Mouse (Mus musculus): ENCODE data around the gene Cnn1. TPM values are rescaled to one million over a fixed set of nuclear protein-coding genes. Genes with fewer than 3 reads are reported as not detected.

Gene Cnn1
- polyA plus RNA-seq, 1 experiment from 2014 or later = 2.2 TPM

- peaks cover 22% of the 10 kb centered on the region for H3K36me3 ChIP-seq (ENCODE audit: poor library complexity, severe bottlenecking)
- H3K4me2 ChIP-seq = peak within 1 kb of the TSS; percentile 94
- peak; percentile 98 for ATAC-seq
- peaks cover 21% of the 10 kb centered on the region for H3K4me1 ChIP-seq
- H3K4me3 ChIP-seq = peak within 1 kb of the TSS; percentile 80
- WGBS = under 1% methylated on average over 52 of the region's 52 CpGs
- peak within 1 kb of the TSS; percentile 72 for H3K27ac ChIP-seq
- peak within 1 kb of the TSS; percentile 91 for H3K9ac ChIP-seq
- no peaks in the 10 kb centered on the region for H3K9me3 ChIP-seq (replicated peaks)
- H3K27me3 ChIP-seq = peaks cover 5% of the 10 kb centered on the region; the same call in 1 of the 2 replicates
Measured at GRCm38 (mm10) chr9:22116740-22117426, 17.9 kb downstream of the Cnn1 start, which contains the start of gene Elof1. Elof1 (minus strand) TSS chr9:22117172.

GRCm38 (mm10) chr9:22117754-22118456, 18.9 kb downstream of the Cnn1 start:
- H3K4me3 ChIP-seq = peak overlapping the region; percentile 80
- H3K27me3 ChIP-seq = peaks cover 5% of the 10 kb centered on the region; the same call in 1 of the 2 replicates

GRCm38 (mm10) chr9:22119543-22119942, 20.5 kb downstream of the Cnn1 start:
- peaks cover 21% of the 10 kb centered on the region for H3K4me1 ChIP-seq

More at GRCm38 (mm10) chr9:22117754-22118456, 18.9 kb downstream of the Cnn1 start:
- H3K4me2 ChIP-seq = peak overlapping the region; percentile 94
- 47% methylated on average over 10 of the region's 10 CpGs for WGBS
- no peaks in the 10 kb centered on the region for H3K9me3 ChIP-seq (replicated peaks)
- ATAC-seq = no peak
- H3K27ac ChIP-seq = no peak overlapping the region
- peak overlapping the region; percentile 91; the same call in 1 of the 2 replicates for H3K9ac ChIP-seq
- peaks cover 21% of the 10 kb centered on the region for H3K4me1 ChIP-seq
- H3K36me3 ChIP-seq (ENCODE audit: poor library complexity, severe bottlenecking) = peaks cover 12% of the 10 kb centered on the region

GRCm38 (mm10) chr9:22121545-22121944, 22.5 kb downstream of the Cnn1 start:
- H3K4me1 ChIP-seq = peaks cover 5% of the 10 kb centered on the region
- no peak overlapping the region for H3K9ac ChIP-seq
- H3K27ac ChIP-seq = no peak overlapping the region
- no peak overlapping the region for H3K4me3 ChIP-seq
- ATAC-seq = no peak
- peaks cover 5% of the 10 kb centered on the region; the same call in 1 of the 2 replicates for H3K27me3 ChIP-seq
- H3K36me3 ChIP-seq (ENCODE audit: poor library complexity, severe bottlenecking) = no peaks in the 10 kb centered on the region
- H3K4me2 ChIP-seq = no peak overlapping the region
- H3K9me3 ChIP-seq (replicated peaks) = no peaks in the 10 kb centered on the region

More at GRCm38 (mm10) chr9:22119543-22119942, 20.5 kb downstream of the Cnn1 start:
- WGBS = 91% methylated on average over 4 of the region's 4 CpGs
- Histone ChIP-seq H3K4me3 (no peak overlapping the region), H3K27me3 (peaks cover 5% of the 10 kb centered on the region; the same call in 1 of the 2 replicates), H3K27ac (no peak overlapping the region), H3K9me3 (replicated peaks) (no peaks in the 10 kb centered on the region), H3K4me2 (no peak overlapping the region), H3K9ac (no peak overlapping the region), H3K36me3 (ENCODE audit: poor library complexity, severe bottlenecking) (no peaks in the 10 kb centered on the region)
- no peak for ATAC-seq

GRCm38 (mm10) chr9:22122005-22122404, 23.0 kb downstream of the Cnn1 start:
- Histone ChIP-seq H3K27ac (no peak overlapping the region), H3K9ac (no peak overlapping the region), H3K4me1 (peaks cover 5% of the 10 kb centered on the region), H3K27me3 (peaks cover 5% of the 10 kb centered on the region; the same call in 1 of the 2 replicates), H3K9me3 (replicated peaks) (no peaks in the 10 kb centered on the region), H3K4me2 (no peak overlapping the region), H3K4me3 (no peak overlapping the region), H3K36me3 (ENCODE audit: poor library complexity, severe bottlenecking) (no peaks in the 10 kb centered on the region)
- WGBS = 79% methylated on average over 3 of the region's 3 CpGs
- ATAC-seq = no peak

DNA sequence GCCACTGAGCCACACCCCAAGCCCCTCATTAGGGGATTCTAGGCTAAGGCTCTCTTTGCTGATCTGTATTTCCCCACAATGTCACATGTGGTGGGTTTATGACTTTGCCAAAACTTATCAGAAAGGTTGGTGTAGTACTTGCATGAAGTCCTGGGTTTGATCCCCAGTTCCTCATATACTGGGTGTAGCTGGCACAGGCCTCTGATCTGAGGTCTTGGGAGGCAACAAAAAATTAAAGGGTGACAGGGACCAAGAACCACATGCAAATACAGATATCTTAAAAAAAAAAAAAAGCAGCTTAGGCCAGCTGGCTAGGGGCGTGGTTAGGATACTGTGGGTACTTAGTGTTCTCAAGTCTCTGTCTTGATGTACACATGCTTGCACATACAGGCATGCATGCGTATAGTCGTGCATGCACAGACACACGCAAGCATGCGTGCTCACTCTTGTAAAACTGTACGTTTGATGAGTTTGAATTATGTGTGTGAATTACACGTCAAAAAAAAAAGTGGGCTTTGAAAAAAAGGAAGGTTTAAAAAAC, 24.1 kb downstream of the Cnn1 start:
- no peaks in the 10 kb centered on the region for H3K9me3 ChIP-seq (replicated peaks)
- no peak for ATAC-seq
- H3K4me2 ChIP-seq = no peak overlapping the region
- no peaks in the 10 kb centered on the region for H3K4me1 ChIP-seq
- peaks cover 5% of the 10 kb centered on the region; the same call in 1 of the 2 replicates for H3K27me3 ChIP-seq
- no peak overlapping the region for H3K4me3 ChIP-seq
- no peak overlapping the region for H3K9ac ChIP-seq
- 86% methylated on average over 7 of the region's 7 CpGs for WGBS
- H3K36me3 ChIP-seq (ENCODE audit: poor library complexity, severe bottlenecking) = no peaks in the 10 kb centered on the region
- H3K27ac ChIP-seq = no peak overlapping the region

DNA sequence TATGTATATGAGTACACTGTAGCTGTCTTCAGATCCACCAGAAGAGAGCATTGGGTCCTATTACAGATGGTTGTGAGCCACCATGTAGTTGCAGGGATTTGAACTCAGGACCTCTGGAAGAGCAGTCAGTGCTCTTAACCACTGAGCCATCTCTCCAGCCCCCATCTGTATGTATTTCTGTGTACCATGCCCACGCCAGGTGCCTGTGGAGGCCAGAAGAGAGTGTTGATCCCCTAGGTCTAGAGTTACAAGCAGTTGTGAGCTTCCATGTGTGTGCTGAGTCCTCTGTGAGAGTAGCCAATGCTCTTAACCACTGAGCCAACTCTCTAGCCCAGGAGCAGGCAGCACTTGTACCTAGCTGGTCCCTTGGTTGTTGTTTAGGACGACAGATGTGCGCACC, 25.2 kb downstream of the Cnn1 start:
- no peak overlapping the region for H3K4me3 ChIP-seq
- H3K9ac ChIP-seq = no peak overlapping the region
- H3K27me3 ChIP-seq = peaks cover 8% of the 10 kb centered on the region; the same call in 1 of the 2 replicates
- H3K4me1 ChIP-seq = no peaks in the 10 kb centered on the region
- no peaks in the 10 kb centered on the region for H3K36me3 ChIP-seq (ENCODE audit: poor library complexity, severe bottlenecking)
- no peak overlapping the region for H3K4me2 ChIP-seq
- no peaks in the 10 kb centered on the region for H3K9me3 ChIP-seq (replicated peaks)
- 89% methylated on average over 3 of the region's 3 CpGs for WGBS
- ATAC-seq = no peak
- H3K27ac ChIP-seq = no peak overlapping the region

DNA sequence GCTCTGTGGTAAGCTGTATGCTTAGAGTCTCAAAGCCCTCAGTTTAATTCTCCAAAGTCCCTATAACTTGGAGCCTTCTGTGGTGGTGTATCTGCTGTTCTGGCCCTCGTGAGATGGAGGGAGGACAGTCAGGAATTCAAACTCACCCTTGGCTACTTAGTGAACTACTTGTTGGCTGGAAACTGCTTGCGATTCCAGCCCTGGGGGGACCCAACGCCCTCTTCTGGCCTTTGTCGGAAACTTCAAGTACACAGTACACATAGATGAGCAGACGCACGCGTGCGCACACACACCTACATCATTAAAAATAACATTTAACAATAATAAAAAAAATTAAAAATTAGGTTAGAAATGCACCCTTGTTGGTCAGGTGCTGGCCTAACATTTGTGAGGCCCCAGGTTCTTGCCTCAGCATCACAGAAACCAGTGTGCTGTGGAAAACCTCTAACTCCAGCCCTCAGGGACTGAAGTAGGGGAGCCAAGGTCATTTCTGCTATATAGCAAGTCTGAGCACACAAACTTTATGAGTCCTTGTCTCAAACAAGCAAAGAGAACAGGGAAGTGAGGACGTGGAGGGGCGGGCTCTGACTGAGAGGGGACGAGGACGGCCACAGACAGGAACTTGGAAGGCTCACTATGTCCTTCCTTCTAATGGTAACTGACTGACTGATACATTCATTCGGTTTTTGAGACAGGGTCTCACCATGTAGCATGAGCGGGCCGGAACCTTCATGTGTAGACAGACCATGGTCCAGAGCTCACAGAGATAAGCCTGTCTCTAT, 26.4 kb downstream of the Cnn1 start:
- H3K9ac ChIP-seq = no peak overlapping the region
- no peak overlapping the region for H3K4me3 ChIP-seq
- H3K4me1 ChIP-seq = no peaks in the 10 kb centered on the region
- ATAC-seq = no peak
- H3K36me3 ChIP-seq (ENCODE audit: poor library complexity, severe bottlenecking) = no peaks in the 10 kb centered on the region
- H3K27ac ChIP-seq = no peak overlapping the region
- WGBS = 92% methylated on average over 15 of the region's 15 CpGs
- H3K27me3 ChIP-seq = peaks cover 12% of the 10 kb centered on the region; the same call in 1 of the 2 replicates
- no peaks in the 10 kb centered on the region for H3K9me3 ChIP-seq (replicated peaks)
- H3K4me2 ChIP-seq = no peak overlapping the region

- ATAC-seq = no peak
- H3K27ac ChIP-seq = no peak overlapping the region
- H3K9me3 ChIP-seq (replicated peaks) = no peaks in the 10 kb centered on the region
- WGBS = 3% methylated on average over 32 of the region's 35 CpGs
- H3K9ac ChIP-seq = peak overlapping the region; percentile 23; the same call in 1 of the 2 replicates
- no peaks in the 10 kb centered on the region for H3K4me1 ChIP-seq
- H3K36me3 ChIP-seq (ENCODE audit: poor library complexity, severe bottlenecking) = no peaks in the 10 kb centered on the region
- peaks cover 37% of the 10 kb centered on the region for H3K27me3 ChIP-seq
- H3K4me2 ChIP-seq = peak overlapping the region; percentile 39
- peak overlapping the region; percentile 5; the same call in 1 of the 2 replicates for H3K4me3 ChIP-seq
Measured at GRCm38 (mm10) chr9:22131226-22131981, 32.4 kb downstream of the Cnn1 start.

- 62% methylated on average over 11 of the region's 11 CpGs for WGBS
- Histone ChIP-seq H3K4me3 (no peak overlapping the region), H3K9ac (no peak overlapping the region), H3K4me2 (0 out of 2 replicates have a peak overlapping the region, but pooled peaks have one; percentile 39), H3K4me1 (peaks cover 3% of the 10 kb centered on the region; the same call in 1 of the 2 replicates), H3K27me3 (peaks cover 37% of the 10 kb centered on the region), H3K27ac (no peak overlapping the region), H3K9me3 (replicated peaks) (no peaks in the 10 kb centered on the region), H3K36me3 (ENCODE audit: poor library complexity, severe bottlenecking) (no peaks in the 10 kb centered on the region)
- no peak for ATAC-seq
Measured at GRCm38 (mm10) chr9:22132220-22132619, 33.2 kb downstream of the Cnn1 start.
